Mouse (Mus musculus) subcutaneous adipose tissue, adult 2 months (tissue): Measurements from ENCODE around the gene AY358078. TPM values are rescaled to one million over a fixed set of nuclear protein-coding genes. Genes with fewer than 3 reads are reported as not detected.

Experiments used
- polyA plus RNA-seq: library from polyadenylated mRNA; depleted of rRNA; stranded (reverse); fragments of >200 nt; gene quantifications from 2 replicates; pipeline ENCODE4 v1.2.3, GENCODE M21; 2012; ENCODE audit warnings: low replicate concordance; rRNA removed

AY358078 gene
- not detected in 2 replicates for polyA plus RNA-seq

DNA sequence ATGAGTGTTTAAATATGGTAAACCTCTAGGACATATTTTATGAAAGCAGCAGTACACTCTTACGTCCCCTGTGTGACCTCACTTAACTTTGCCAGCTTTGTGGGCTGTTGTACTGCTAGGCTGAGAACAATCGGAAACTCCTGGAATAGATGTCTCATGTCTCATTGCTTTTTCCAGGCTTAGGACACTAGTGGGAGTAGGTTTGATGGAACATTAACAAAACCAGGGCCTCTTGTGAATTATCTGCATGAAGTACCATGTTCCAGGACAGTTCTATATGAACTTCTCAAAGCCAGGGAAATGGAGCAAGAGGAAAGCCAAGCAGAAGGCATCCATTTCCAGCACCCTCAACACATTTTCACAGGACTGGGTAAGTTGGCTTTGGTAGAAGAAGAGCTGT lies at the start of gene AY358078:
Gene AY358078 (plus strand): TSS at position 301 of the 400 bp plus-strand sequence.

GRCm38 (mm10) chr14:51773490-51773889 lies 26.4 kb upstream of the AY358078 start, which contains the start of gene Ang4:
TSS of gene Ang4 (minus strand) at chr14:51773590.

GRCm38 (mm10) chr14:51853399-51853798 lies 53.6 kb downstream of the AY358078 start, which contains the start of gene Ear6:
TSS of gene Ear6 (plus strand) at chr14:51853699.

Other genes with a start within 250 kb of the AY358078 start
- not detected in 2 replicates for gene Gm5622, start 247.3 kb upstream of the AY358078 start, polyA plus RNA-seq
- gene Gm17175, start 226.0 kb upstream of the AY358078 start, polyA plus RNA-seq, result not detected in 2 replicates
- not detected in 2 replicates for gene Gm17174, start 207.9 kb upstream of the AY358078 start, polyA plus RNA-seq
- not detected in 2 replicates for gene Gm17078, start 188.7 kb upstream of the AY358078 start, polyA plus RNA-seq
- not detected in 2 replicates for gene Gm4181, start 164.4 kb upstream of the AY358078 start, polyA plus RNA-seq
- not detected in 2 replicates for gene Gm17079, start 104.6 kb upstream of the AY358078 start, polyA plus RNA-seq
- gene Gm5800, start 82.9 kb upstream of the AY358078 start, polyA plus RNA-seq, result not detected in 2 replicates
- 0.32 TPM in 1 of 2 replicates, not detected in the other for gene Ang4, start 26.5 kb upstream of the AY358078 start, polyA plus RNA-seq
- not detected in 2 replicates for gene Ear6, start 53.7 kb downstream of the AY358078 start, polyA plus RNA-seq
- gene Mettl17, start 84.8 kb downstream of the AY358078 start, polyA plus RNA-seq, result 28.2 and 46.1 TPM in 2 replicates
- 0.67 and 6.4 TPM in 2 replicates for gene Slc39a2, start 92.8 kb downstream of the AY358078 start, polyA plus RNA-seq
- gene Ndrg2, start 114.1 kb downstream of the AY358078 start, polyA plus RNA-seq, result 267 and 271 TPM in 2 replicates
- not detected in 2 replicates for gene Tppp2, start 118.4 kb downstream of the AY358078 start, polyA plus RNA-seq
- gene Rnase13, start 122.7 kb downstream of the AY358078 start, polyA plus RNA-seq, result 0.27 and 0.34 TPM in 2 replicates
- 99.6 and 169 TPM in 2 replicates for gene Arhgef40, start 184.7 kb downstream of the AY358078 start, polyA plus RNA-seq
- 0.84 and 0.99 TPM in 2 replicates for gene Tmem253, start 215.6 kb downstream of the AY358078 start, polyA plus RNA-seq
- 64.1 and 86.8 TPM in 2 replicates for gene Zfp219, start 220.7 kb downstream of the AY358078 start, polyA plus RNA-seq
- not detected in 2 replicates for gene Olfr221, start 242.4 kb downstream of the AY358078 start, polyA plus RNA-seq